Mouse (Mus musculus): ENCODE results near the gene Atp2a2. TPM values are rescaled to one million over a fixed set of nuclear protein-coding genes. Genes with fewer than 3 reads are reported as not detected.

Gene Atp2a2
- polyA plus RNA-seq, 1 experiment: 94.2 TPM

GRCm38 (mm10) chr5:122405537-122405936 lies 96.5 kb downstream of the Atp2a2 start:
- TF ChIP-seq POLR2A (IDR thresholded peaks at IDR 0.05; ENCODE audit: low read depth, low read length) (no peak), CTCF (conservative IDR thresholded peaks at IDR 0.05; ENCODE audit: insufficient read depth, insufficient read length, low read depth, low read length) (no peak)
- no peaks in the 10 kb centered on the region; the same call in 1 of the 2 replicates for H3K36me3 ChIP-seq (ENCODE audit: control insufficient read depth, insufficient read depth, low read length)
- DNase-seq: no peak
- WGBS: 87% methylated on average over 10 of the region's 10 CpGs
- peaks cover 13% of the 10 kb centered on the region; the same call in 1 of the 2 replicates for H3K4me1 ChIP-seq (ENCODE audit: control insufficient read depth, insufficient read depth, low read length)
- no peak overlapping the region for H3K4me3 ChIP-seq (ENCODE audit: insufficient read depth, low read depth, low read length)
- H3K27ac ChIP-seq (ENCODE audit: insufficient read depth, low read depth, low read length): no peak overlapping the region
- no peaks in the 10 kb centered on the region for H3K27me3 ChIP-seq (replicated peaks; ENCODE audit: control insufficient read depth, insufficient read depth, low read length)

Other genes starting within 250 kb of the Atp2a2 start
- 18.2 and 23.2 TPM in 2 replicates for gene Tctn1, start 237.8 kb downstream of the Atp2a2 start, polyA plus RNA-seq (2012; rRNA removed)
- 28.8 and 31.7 TPM in 2 replicates for gene Pptc7, start 217.9 kb downstream of the Atp2a2 start, polyA plus RNA-seq (2012; rRNA removed)
- gene Rad9b, start 148.0 kb downstream of the Atp2a2 start, polyA plus RNA-seq (2012; rRNA removed): 4.2 and 4.5 TPM in 2 replicates
- gene Vps29, start 147.9 kb downstream of the Atp2a2 start, polyA plus RNA-seq (2012; rRNA removed): 111 and 133 TPM in 2 replicates
- gene Gpn3, start 130.3 kb downstream of the Atp2a2 start, polyA plus RNA-seq (2012; rRNA removed): 28.2 and 28.8 TPM in 2 replicates
- 20.7 and 20.8 TPM in 2 replicates for gene Fam216a, start 129.9 kb downstream of the Atp2a2 start, polyA plus RNA-seq (2012; rRNA removed)
- gene Arpc3, start 110.3 kb downstream of the Atp2a2 start, polyA plus RNA-seq (2012; rRNA removed): 141 and 195 TPM in 2 replicates
- 30.3 and 33.5 TPM in 2 replicates for gene Anapc7, start 80.5 kb downstream of the Atp2a2 start, polyA plus RNA-seq (2012; rRNA removed)
- 2.0 and 3.4 TPM in 2 replicates for gene Ift81, start 112.3 kb upstream of the Atp2a2 start, polyA plus RNA-seq (2012; rRNA removed)
- 5.1 and 5.3 TPM in 2 replicates for gene P2rx7, start 141.7 kb upstream of the Atp2a2 start, polyA plus RNA-seq (2012; rRNA removed)
- 81.6 and 87.7 TPM in 2 replicates for gene P2rx4, start 205.3 kb upstream of the Atp2a2 start, polyA plus RNA-seq (2012; rRNA removed)

Data from kidney, adult 2 months (tissue).